Mouse (Mus musculus) cerebellum, postnatal 10 days (tissue): ENCODE measurements around the gene Med13l.

ENCODE experiments used
- DNase-seq, 2 experiments: peaks; one replicate each; pipeline ENCODE4 v3.0.0; 2021; ENCODE audit warnings: mixed read lengths in 2 of 2

Gene Med13l

DNA sequence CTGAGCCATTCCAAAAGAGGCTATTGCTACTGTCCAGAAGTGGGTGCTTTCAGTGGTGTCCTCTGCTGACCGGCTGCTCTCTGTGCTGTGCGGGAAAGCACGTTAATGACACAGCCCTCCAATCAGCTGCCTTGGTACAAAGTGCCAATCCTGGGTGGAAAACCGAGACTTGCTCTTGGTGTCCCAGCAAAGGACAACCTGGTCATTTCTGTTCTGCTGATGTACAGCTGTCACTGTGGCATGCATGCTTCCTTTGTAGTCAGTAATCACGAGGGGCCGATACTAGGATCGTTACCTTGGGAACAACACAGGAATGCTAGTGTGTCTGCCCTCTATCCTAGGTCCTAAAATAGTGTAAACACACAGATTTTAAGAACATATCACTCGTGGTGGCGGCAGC, 142.2 kb downstream of the Med13l start:
- DNase-seq: no peak

DNA sequence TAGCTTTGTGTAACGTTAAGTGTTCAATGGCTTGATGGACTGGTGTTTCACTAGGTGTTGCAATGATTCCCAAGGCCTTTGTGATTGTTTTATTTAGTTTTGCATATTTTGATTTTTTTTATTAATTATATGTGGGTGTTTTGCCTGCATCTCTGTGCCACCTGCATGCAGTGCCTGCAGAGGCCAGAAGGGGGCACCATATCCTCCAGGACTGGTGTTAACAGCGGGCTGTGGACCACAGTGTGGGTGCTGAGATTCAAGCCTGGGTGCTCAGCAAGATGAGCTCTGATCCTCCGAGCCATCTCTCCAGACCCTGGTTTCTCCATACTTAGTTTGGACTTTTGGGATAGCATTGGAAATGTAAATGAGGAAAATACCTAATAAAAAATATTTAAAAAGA, 143.7 kb downstream of the Med13l start:
- DNase-seq: peak; percentile 51 to 53

DNA sequence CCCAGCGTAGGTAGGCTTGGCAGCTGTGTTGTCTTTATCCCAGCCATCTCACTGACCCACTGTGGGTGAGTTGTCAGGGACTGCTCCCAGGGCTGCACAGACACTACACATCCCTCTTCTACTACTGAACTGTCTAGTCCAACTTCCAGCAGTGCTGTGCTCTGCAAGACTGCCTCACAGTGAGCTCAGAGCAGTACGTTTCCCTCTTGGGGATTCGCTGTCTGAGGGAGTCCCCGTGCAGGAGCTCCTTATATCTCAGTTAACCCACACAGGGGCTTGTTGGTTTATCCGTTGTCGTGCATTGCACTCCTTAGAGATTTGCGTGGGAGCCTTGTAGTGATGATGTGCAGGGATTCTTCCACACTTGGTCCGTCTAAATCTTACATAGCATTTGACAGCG, 144.5 kb downstream of the Med13l start:
- no peak for DNase-seq

GRCm38 (mm10) chr5:118706009-118706408, 145.5 kb downstream of the Med13l start:
- DNase-seq: peak; percentile 84 to 85

DNA sequence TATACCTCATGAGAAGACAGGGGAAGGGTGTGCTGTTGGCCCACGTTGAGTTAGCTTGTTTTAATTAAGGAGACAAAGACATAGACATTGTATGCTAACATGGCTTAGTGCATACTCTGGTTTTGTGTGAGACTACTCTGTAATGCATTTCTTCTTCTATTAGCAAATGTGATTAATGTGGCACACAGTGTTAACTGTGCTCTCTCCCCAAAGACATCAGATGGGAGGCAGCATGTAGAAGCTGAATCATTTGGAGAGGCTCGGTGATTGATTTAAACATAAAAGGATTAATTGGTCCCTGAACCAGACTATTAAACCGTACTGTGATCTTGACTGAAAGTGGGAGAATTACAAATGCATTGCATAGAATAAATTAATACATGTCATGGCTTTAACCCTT, 145.9 kb downstream of the Med13l start:
- no peak for DNase-seq

GRCm38 (mm10) chr5:118707501-118707900, 147.0 kb downstream of the Med13l start:
- DNase-seq: peak in 1 of 2 experiments; percentile 11

- DNase-seq: peak; percentile 90 to 94
Measured at GRCm38 (mm10) chr5:118708215-118708949, 147.9 kb downstream of the Med13l start.

DNA sequence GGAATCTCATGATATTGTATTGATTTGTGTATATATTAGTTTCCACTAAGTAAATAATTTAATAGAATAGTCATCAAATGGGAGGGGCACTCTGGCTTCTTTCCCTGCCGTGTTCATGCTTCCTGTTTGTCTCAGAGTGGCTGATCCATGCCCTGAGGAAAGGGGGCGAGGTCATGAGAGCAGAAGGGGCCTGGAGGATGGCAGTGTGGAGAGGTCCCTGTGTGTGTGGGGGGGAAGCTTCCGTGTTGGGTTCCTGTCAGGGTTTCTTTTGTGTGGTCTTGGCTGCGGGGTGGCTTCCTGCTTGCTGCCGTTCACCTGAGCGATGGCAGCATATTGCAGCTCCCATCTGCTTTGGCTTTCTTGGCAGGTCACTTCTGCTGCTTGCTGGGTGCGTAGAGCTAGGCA, 149.4 kb downstream of the Med13l start:
- peak; percentile 81 to 87 for DNase-seq

DNA sequence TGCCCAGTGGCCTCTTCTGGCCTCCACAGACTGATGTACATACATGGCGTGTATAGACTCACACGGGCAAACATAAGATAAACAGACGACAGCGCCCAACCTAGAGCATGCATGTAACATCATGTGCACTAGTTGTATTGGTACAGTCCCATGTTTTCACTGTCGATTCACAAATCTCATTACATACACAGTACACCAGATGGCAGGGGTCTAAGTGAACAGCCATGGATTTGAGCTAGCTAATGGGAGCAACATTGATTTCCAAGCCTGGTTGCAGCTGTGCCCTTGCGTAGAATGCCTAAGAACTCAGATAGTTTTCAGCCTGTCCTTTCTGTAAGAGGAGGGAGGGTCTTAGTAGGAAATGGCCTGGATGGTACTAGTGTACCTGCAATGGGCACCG, 155.0 kb downstream of the Med13l start:
- no peak for DNase-seq

- DNase-seq: no peak
Measured at GRCm38 (mm10) chr5:118716295-118717271, 156.1 kb downstream of the Med13l start.

GRCm38 (mm10) chr5:118717456-118717855, 157.0 kb downstream of the Med13l start:
- DNase-seq: no peak

- DNase-seq: no peak
Measured at GRCm38 (mm10) chr5:118718070-118718469, 157.6 kb downstream of the Med13l start.

- no peak for DNase-seq
Measured at GRCm38 (mm10) chr5:118721416-118721815, 160.9 kb downstream of the Med13l start.

DNA sequence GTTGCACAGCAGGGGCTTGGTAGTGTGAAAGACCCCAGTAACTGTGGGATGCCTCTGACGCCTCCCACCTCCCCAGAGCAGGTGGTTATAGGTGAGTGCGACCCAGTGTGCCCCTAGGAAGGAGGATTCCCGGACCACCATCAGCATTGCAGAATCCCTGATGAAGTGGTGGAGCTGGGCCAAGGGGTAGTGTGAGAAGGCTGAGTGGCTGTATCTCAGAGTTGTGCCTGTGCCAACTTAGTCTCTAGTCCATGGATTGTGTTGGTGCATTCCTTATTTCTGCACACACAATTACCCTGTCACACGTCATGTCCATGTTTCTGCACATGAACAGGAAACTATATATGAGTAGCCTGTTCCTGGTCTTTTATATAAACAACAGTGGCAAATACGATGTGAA, 161.4 kb downstream of the Med13l start:
- DNase-seq: peak; percentile 67 to 78

DNA sequence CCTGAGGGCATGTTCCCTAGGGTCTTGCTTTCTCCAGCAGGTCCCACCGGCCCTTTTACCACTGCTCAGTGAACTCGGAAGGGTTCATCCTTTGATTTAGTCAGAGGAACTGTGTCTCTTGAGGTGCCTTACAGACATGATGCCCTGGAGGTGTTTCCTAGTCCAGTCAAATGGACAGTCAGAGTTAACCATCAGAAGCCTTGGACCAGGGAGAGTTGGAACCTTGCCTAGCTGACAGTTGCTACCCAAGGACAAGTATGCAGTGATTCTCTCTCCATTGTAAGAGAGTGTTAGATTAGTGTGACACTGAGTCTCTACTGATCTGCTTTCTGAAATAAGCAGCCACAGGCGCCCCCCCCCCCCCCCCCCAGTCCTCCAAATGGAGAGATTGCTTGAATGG, 162.0 kb downstream of the Med13l start:
- peak; percentile 81 to 82 for DNase-seq

- DNase-seq: peak in 1 of 2 experiments; percentile 46
Measured at GRCm38 (mm10) chr5:118725425-118725824, 164.9 kb downstream of the Med13l start.

- no peak for DNase-seq
Measured at GRCm38 (mm10) chr5:118725886-118726505, 165.5 kb downstream of the Med13l start.

DNA sequence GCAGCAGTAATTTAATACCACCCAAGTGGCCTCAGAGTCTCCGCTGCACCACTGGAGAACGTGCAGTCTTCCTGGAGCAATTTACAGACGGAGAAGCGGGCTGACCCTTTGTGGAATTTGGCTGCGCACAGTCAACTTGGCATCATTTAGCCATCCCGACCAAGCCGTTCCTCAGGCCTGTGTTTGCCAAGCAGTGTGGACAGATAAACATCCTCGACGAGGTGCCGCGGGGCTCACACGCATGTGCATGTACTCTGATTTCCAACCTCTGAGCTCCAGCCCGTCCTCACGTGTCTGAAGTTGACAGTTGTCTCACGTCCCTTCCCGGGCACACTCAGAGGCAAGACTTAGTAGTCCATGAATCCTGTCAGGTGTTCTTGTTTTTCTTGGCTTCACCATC, 166.9 kb downstream of the Med13l start:
- DNase-seq: no peak

DNA sequence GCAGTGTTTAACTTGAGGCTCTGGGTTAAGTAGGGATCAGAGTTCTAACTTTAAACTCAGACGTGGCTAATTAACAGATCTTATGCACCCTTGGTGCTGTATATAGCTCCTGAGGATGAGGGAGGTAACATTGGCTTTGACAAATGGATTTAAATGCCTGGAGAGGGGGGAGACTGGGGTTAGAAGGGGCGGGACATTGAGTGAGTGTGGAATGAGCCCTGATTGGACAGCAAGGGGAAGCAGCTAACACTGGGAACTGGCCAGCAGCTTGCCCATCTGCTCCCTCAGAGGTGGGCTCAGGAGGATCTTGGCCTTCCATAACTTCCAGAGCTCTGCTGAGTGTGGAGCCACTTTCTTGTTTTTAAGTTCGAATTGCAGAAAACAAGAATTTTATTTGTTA, 171.7 kb downstream of the Med13l start:
- DNase-seq: peak; percentile 83 to 87

GRCm38 (mm10) chr5:118732651-118733050, 172.2 kb downstream of the Med13l start:
- peak; percentile 51 to 56 for DNase-seq

DNA sequence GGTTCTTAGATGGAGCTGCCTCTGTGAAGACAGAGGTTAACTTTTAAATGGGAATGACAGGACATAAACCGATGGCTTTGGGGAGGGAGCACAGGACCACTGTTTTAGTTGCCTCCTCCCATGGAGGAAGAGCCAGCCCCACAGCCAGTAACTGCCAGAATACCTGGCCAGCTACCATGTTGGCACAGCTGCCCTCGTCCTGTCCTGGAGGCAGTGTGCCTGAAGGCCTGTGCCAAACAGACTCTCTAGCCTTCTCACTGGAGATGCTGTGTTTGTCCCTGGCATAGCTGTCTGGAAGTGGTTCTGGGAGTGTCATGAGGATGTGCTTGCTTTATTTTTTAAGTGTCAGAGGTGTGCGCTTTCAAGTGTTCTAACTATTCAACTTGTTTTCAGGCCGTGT, 173.1 kb downstream of the Med13l start:
- DNase-seq: peak; percentile 77 to 87

- DNase-seq: no peak
Measured at GRCm38 (mm10) chr5:118734455-118734854, 174.0 kb downstream of the Med13l start.

- DNase-seq: peak; percentile 45 to 66
Measured at GRCm38 (mm10) chr5:118735738-118736137, 175.3 kb downstream of the Med13l start.
